Mouse (Mus musculus): ENCODE measurements around the gene Gm10842.
"Not testable (repeated sequence)": the region's sequence is repeated elsewhere in the genome, so short reads cannot be mapped to it uniquely, and the experiment has no call there.

Gene Gm10842

DNA sequence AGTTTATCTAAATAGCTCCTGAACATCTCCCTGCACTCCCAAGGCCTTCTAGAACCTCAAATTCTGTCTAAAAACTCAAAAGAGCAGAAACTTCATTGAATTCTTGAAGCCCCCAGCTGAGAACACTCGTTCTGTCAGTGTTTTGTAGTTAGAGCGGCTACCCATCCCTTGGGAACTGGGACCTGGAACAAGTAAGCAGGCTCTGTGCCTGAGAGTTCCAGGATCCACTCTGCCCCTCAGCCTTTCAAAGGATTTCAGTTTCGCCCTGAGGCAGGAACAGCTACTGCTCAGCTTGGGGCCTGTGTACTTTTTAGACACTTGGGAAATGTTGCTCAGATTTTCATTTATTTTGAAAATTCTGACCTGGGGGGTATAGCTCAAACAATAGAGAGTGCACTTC, at the start of gene Gm10842:
TSS of gene Gm10842 (plus strand) at position 301 of the 400 bp plus-strand sequence.
- no peak for DNase-seq (ENCODE audit: low spot score in 2 of 2)

DNA sequence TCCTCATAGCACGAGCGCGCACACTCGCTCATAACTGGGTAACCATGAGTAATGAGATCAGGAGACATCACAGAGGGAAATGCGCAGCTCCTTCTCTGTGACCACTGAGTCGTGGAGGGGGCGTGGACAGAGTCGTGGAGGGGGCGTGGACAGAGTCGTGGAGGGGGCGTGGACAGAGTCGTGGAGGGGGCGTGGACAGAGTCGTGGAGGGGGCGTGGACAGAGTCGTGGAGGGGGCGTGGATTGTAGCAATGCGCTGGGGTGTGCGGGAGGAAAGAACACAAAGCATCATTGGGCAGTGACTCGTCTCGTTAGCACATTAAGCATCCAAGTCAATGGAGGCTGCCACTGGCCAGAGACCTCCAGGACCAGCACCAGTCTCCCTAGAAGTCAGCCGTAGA, 34.2 kb upstream of the Gm10842 start:
- DNase-seq (ENCODE audit: low spot score in 2 of 2) = not testable (repeated sequence)

- DNase-seq (ENCODE audit: low spot score in 2 of 2) = no peak
Measured at GRCm38 (mm10) chr11:105117814-105118213, 28.9 kb upstream of the Gm10842 start.

DNA sequence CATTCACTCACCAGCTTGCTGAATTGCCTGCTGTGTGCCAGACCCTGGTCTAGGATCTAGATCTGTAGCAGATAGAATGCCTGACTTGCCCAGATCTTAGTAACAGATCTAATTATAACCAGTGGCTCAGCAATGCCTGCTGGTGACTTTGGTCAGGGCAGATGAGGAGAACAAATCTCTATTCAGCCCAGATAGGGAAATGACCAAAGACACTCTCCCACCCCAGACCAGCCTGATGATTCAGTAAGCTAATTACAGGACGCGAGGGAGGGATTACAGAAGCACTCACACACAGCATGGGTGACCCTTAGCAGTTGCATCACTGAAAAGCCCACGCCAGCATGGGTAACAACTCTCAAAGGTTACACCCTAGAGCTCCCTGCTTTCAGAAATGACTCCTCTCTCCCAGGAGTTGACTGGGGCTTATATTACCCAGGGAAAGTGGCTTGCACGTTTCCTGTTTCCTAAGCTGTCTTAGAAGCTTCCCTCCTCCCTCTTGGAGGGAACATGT, 26.1 kb upstream of the Gm10842 start:
- DNase-seq (ENCODE audit: low spot score in 2 of 2) = no peak

- not testable (repeated sequence) for DNase-seq (ENCODE audit: low spot score in 2 of 2)
Measured at GRCm38 (mm10) chr11:105121792-105122191, 24.9 kb upstream of the Gm10842 start.

GRCm38 (mm10) chr11:105123986-105124385, 22.7 kb upstream of the Gm10842 start:
- DNase-seq (ENCODE audit: low spot score in 2 of 2) = peak; percentile 9 to 22

DNA sequence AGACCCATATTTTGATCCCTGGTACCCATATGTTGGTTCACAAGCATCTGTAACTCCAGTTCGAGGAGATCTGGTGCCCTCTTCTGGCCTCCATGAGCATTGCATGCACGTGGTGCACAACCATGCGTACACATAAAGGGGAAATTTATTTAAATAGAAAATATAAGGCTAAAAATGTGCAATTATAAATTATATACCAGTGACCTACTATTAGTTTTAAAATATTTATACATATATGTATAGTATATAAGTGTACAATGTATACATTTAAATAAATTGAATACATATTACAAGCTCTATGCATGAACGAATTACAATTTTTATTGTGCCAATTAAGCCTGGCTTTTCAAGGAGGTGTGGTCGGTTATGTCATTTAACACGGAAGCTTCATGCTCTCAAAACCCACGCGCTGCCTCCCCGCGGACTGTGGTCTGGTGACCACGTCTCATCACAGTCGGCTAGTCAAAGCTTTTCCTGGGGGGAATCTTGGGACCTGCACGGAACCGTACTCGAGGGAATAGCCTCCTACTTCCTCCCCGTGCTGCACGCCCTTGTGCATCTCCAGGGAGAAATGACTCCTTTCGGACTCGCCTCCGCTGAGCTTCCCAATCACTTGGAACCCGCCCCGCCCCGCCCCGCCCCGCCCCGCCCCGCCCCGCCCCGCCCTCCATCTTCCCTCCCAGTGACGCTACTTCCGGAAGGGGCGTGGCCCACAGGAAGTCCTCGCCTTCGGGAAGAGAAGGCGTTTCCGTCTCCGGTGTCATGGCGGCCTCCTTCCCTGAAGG, 20.8 kb upstream of the Gm10842 start, which contains the start of gene Mettl2:
TSS of gene Mettl2 (plus strand) at position 691 of the 785 bp plus-strand sequence.
- DNase-seq (ENCODE audit: low spot score in 2 of 2) = peak; percentile 74 to 76

- DNase-seq (ENCODE audit: low spot score in 2 of 2) = no peak
Measured at GRCm38 (mm10) chr11:105126520-105127029, 20.1 kb upstream of the Gm10842 start.

DNA sequence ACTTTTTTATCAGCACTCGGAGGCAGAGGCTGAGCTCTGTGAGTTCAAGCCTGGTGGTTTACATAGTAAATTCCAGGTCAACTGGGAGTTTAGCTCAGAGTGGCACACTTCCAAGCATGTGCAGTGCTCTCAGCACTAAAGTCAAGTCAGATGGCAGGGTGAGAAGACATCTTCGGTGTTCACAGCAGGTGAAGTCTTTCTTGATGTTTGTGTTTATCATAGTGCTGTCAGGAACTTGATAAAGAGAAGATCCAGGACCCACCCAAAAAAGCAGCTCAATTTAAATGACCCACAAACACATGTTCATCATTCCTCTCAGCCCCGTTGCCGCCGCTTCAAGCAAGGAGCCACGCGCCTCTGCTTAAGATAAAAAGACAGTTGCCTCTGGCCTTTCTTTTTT, 11.0 kb upstream of the Gm10842 start:
- no peak for DNase-seq (ENCODE audit: low spot score in 2 of 2)

DNA sequence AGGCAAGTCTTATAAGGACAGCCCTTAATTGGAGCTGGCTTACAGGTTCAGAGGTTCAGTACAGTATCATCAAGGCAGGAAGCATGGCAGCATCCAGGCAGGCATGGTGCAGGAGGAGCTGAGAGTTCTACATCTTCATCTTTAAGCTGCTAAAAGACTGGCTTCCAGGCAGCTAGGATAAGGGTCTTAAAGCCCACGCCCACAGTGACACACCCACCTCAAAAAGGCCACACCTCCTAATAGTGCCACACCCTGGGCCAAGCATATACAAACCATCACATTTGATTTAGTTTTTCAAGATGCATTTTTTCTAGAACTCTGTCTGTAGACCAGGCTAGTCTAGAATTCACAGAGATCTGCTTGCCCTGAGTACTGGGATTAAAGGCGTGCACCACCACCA, 9.4 kb upstream of the Gm10842 start:
- DNase-seq (ENCODE audit: low spot score in 2 of 2) = not testable (repeated sequence)

GRCm38 (mm10) chr11:105140512-105140911, 6.2 kb upstream of the Gm10842 start:
- DNase-seq (ENCODE audit: low spot score in 2 of 2) = not testable (repeated sequence)

DNA sequence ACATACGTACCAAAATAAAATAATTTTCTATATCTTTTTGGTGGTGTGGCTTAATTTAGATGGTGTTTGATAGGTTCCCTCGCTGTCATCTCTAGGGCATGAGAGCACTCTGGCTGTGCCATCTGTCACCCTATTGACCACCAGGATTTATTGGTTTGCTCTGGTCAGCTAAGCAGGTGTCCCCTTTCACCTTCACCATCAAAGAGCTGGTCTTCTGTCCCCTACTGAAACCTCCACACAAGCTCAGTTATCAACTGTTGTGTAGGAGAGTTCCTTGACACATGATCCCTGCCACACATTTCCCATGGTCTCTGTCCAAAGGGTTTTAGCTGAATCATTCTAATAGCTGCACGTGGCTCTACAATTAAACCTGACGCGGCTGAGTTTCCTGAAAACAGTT, 5.6 kb upstream of the Gm10842 start:
- no peak for DNase-seq (ENCODE audit: low spot score in 2 of 2)

DNA sequence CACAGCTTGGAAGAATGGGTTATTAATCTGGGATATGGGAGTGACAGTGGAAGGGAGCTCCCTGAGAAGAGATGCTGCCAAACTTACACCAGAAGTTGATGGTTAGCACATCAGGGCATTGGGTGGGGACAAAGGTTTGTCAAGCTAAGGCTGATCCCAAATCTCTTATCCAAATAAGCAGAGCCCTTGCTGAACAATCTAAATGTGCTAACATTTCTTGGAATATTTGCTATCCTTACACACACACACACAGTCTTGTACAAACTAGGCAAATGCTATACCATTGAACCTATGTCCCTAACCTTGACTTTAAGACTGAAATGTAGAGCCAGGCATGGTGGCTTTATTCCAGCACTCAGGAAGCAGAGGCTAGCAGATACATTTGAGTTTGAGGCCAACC, 3.1 kb upstream of the Gm10842 start:
- no peak for DNase-seq (ENCODE audit: low spot score in 2 of 2)

DNA sequence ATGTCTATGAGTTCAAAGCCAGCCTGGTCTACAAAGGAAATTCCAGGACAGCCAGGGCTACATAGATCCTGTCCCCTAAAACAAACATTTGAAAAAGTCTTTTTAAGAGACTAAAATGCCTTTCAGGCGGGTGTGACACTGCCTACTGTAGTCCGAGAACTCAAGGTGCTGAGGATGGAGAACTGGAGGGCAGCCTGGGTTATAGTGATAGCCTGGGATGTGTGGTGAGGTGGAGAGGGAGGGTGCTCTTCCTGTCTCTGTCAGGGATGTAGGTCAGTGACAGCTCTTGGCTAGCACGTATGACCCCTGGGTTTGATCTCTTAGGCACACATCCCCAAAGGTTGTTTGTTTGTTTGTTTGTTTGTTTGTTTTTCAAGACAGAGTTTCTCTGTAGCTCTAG, 2.6 kb upstream of the Gm10842 start:
- DNase-seq (ENCODE audit: low spot score in 2 of 2) = no peak

GRCm38 (mm10) chr11:105144508-105145210, 2.0 kb upstream of the Gm10842 start:
- no peak for DNase-seq (ENCODE audit: low spot score in 2 of 2)

GRCm38 (mm10) chr11:105145211-105145610, 1.5 kb upstream of the Gm10842 start:
- DNase-seq (ENCODE audit: low spot score in 2 of 2) = no peak

GRCm38 (mm10) chr11:105149353-105149752, 2.7 kb downstream of the Gm10842 start:
- DNase-seq (ENCODE audit: low spot score in 2 of 2) = no peak

- DNase-seq (ENCODE audit: low spot score in 2 of 2) = no peak
Measured at GRCm38 (mm10) chr11:105149766-105150165, 3.1 kb downstream of the Gm10842 start.

GRCm38 (mm10) chr11:105150691-105151090, 4.0 kb downstream of the Gm10842 start:
- no peak for DNase-seq (ENCODE audit: low spot score in 2 of 2)

DNA sequence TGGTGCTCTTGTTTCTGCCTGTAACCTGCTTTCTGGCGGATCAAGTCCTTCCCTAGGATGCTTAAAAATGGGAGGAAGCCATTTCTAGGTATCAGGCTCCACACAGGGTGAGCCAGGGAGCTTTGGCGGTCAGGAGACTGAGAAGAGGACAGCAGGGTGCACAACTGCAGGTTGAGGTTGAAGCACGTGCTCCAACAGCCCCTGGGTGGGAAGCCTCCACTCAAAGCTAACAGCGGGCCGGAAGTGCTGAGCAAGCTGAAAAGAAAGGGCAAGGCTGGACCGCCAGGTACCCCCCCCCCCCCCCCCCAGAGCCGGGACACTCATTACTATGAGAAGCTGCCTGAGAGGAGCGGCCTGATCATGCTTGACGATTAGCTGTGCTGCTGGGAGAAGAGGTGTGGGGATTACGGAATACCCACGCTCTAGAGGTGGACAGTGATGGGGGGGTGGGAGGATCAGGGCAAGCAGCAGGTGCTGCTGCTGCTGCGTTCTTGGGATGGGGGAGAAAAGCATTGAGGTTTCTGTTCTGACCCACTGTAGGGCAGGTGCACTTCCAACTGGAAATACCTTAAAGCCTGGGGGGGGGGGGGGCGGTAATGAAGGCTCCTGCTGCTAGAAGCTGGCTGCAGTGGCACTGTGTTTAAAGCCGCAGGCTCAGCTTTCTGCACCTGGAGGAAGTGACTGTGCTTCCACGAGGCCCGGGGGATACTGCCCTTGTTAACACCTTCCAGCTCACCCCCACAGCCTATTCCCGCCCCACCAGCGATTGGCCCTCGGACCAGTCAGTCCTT, 4.7 kb downstream of the Gm10842 start:
- DNase-seq (ENCODE audit: low spot score in 2 of 2) = no peak

GRCm38 (mm10) chr11:105152017-105152300, 5.3 kb downstream of the Gm10842 start:
- DNase-seq (ENCODE audit: low spot score in 2 of 2) = no peak

DNA sequence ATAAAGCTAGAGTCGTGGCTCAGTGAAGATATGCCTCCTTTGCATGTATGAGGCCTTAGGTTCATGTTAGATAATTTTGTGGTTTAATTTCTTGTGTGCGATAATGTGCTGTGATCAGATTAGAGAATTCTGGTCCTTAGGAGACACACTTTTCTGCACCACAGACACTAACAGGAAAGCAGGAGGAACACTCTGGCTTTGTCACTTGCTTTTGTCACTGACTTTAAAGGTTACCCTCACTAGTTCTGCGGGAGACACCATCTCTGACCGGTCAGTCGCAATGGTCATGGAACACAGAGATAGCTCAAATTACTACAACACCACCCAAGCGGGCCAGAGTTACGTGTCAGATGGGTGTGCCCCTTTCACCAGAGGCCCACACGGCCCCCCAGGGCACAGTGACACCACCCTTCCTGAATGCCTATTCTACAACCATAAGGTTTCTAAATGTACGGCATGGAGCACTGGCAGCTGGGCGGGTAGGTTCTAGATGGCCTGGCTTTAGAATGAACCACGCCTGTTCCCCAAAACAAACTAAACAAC, 5.7 kb downstream of the Gm10842 start:
- DNase-seq (ENCODE audit: low spot score in 2 of 2) = no peak

Measured in heart, adult 9 months (tissue).